Mouse (Mus musculus): Measurements from ENCODE around the gene Slc1a2. TPM values are rescaled to one million over a fixed set of nuclear protein-coding genes. Genes with fewer than 3 reads are reported as not detected.

Gene Slc1a2
- polyA plus RNA-seq, 1 experiment from 2014 or later = 13.1 TPM

DNA sequence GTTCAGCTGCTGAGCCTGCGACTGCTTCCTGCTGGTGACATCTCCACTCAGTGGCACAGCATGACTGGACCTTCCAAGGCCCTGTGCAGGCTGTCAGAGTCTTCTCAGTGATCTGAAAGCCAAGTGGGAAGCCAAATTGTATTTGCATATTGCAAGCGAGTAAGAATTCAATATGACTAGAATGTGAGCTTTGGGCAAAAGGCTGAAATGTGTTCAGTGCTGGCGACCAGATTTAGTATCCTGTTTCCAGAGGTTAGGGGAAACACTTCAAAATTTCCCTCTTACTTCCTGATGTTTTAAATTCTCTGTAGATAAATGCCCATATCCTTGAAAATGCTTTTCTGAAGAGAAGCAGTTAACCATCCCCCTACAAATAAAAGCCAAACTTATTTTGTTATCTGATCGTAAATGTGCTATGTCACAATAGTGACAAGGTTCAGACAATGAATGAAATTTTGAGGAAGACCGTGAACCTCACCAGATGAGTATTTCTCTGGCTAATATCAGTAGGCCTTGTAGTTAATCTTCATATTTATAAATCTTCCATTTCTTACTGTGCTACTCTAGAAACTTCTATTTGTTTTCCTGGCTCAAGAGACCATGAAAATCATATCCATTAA, 98.9 kb downstream of the Slc1a2 start:
- no peak overlapping the region for H3K27ac ChIP-seq
- 87% methylated on average over 5 of the region's 5 CpGs for WGBS
- no peaks in the 10 kb centered on the region for H3K27me3 ChIP-seq
- no peaks in the 10 kb centered on the region for H3K9me3 ChIP-seq
- H3K4me1 ChIP-seq = no peaks in the 10 kb centered on the region
- H3K4me3 ChIP-seq (replicated peaks) = no peak overlapping the region
- ATAC-seq (ENCODE audit: low FRiP score) = no peak
- H3K36me3 ChIP-seq (replicated peaks) = no peaks in the 10 kb centered on the region
- no peak overlapping the region for H3K4me2 ChIP-seq
- H3K9ac ChIP-seq = no peak overlapping the region

- ATAC-seq (ENCODE audit: low FRiP score) = no peak
- no peaks in the 10 kb centered on the region for H3K4me1 ChIP-seq
- no peak overlapping the region for H3K4me3 ChIP-seq (replicated peaks)
- no peaks in the 10 kb centered on the region for H3K36me3 ChIP-seq (replicated peaks)
- WGBS = 90% methylated on average over 5 of the region's 5 CpGs
- H3K4me2 ChIP-seq = no peak overlapping the region
- H3K27me3 ChIP-seq = no peaks in the 10 kb centered on the region
- no peaks in the 10 kb centered on the region for H3K9me3 ChIP-seq
- no peak overlapping the region for H3K9ac ChIP-seq
- no peak overlapping the region for H3K27ac ChIP-seq
Measured at GRCm38 (mm10) chr2:102759479-102759878, 101.0 kb downstream of the Slc1a2 start.

DNA sequence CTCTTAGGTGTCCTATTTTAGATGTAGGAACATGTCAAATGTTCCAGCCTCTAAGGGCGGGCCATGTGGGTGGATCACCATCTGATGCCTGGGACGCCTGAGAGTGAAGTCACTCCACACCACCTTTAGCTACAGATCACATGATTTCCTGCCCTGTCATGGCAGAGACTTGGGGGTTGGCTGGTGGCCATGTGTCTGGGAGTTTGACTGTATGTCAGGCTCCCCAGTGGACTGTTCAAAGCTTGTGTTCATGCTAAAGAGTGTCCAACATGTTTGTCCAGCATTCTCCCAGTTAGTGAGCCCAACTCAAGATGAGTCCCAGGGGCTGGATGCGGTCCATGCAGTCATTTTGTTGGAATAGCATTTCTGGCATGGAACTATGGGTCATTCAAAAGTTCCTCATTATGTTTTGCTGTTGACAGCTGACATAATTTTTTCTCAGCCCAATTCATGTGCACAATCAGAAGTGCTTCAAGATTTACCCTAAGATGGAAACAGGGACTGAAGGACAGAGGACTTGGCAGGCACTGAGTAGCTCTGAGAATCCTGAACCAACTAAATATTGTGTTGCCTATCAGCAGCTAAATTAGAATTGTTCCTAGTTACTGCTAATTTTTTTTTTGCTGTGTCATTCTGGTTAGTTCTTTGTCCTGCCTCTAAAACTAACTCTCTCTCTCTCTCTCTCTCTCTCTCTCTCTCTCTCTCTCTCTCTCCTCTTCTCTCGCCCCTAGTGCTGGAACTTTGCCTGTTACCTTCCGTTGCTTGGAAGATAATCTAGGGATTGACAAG, 102.0 kb downstream of the Slc1a2 start:
- Histone ChIP-seq H3K27ac (no peak overlapping the region), H3K4me1 (no peaks in the 10 kb centered on the region), H3K27me3 (no peaks in the 10 kb centered on the region), H3K4me3 (replicated peaks) (no peak overlapping the region), H3K9me3 (no peaks in the 10 kb centered on the region), H3K9ac (no peak overlapping the region), H3K4me2 (no peak overlapping the region), H3K36me3 (replicated peaks) (no peaks in the 10 kb centered on the region)
- ATAC-seq (ENCODE audit: low FRiP score) = no peak
- WGBS = 93% methylated on average over 5 of the region's 5 CpGs

DNA sequence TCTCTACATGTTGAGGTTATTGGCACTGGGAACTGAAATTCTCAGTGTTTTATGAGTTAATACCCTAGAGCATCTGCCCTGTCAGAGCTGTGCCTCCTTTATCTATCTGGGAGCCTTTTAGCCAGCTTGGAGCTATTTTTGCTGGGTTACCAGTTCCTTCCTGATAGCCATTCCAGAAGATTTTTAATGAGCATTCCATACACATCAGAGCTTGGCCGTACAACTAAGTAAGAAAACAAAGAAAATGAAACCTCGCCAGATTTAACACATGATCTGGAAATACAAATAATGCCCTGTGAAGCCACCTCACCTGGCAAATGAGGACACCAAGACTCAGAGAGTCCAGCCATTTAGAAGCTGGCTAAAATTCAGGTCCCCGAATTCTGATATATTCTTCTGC, 104.7 kb downstream of the Slc1a2 start:
- Histone ChIP-seq H3K9me3 (no peaks in the 10 kb centered on the region), H3K4me2 (no peak overlapping the region), H3K4me3 (replicated peaks) (no peak overlapping the region), H3K4me1 (no peaks in the 10 kb centered on the region), H3K27me3 (no peaks in the 10 kb centered on the region), H3K27ac (no peak overlapping the region), H3K9ac (no peak overlapping the region), H3K36me3 (replicated peaks) (no peaks in the 10 kb centered on the region)
- ATAC-seq (ENCODE audit: low FRiP score) = no peak
- WGBS = 85% methylated on average over 3 of the region's 3 CpGs

- no peak overlapping the region for H3K27ac ChIP-seq
- WGBS = 85% methylated on average over 2 of the region's 2 CpGs
Measured at GRCm38 (mm10) chr2:102763991-102764390, 105.5 kb downstream of the Slc1a2 start.

DNA sequence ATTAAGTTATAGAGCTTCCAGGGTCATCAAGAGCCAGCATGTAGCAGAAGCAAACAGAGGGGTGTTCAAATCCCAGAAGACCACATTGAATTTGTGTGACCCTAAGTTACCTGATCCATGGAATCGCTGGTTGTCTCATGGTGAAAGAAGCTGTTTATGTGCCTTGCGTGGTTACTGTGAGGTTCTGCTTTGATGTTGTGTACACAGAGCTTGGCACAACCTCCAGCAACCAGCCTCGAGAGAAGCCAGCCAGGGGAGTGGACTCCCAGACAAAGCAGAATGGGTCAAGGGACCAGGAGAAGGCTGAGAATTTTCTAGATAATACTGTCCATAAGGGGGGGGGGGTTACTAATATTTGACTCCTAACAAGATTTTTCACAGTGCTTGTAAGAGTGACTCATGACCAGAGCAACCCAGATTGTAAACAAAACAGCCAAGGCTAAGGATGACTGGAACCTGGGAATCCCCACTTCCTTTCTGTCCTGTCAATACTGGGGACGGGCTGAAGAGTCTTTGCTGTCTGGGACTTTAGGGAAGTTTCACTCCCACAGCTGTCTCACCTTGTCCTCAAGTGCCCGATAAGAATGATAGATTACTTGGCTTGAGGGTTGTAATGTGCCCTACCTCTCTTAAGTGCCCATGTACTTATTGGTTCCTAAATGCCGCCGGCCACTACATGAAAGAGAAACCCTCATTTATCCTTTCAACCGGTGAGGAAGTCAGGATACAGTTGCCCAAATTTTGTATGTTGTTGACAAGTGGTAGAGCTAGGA, 106.3 kb downstream of the Slc1a2 start:
- H3K36me3 ChIP-seq (replicated peaks) = peaks cover 7% of the 10 kb centered on the region
- H3K4me1 ChIP-seq = no peaks in the 10 kb centered on the region
- H3K27ac ChIP-seq = no peak overlapping the region
- H3K4me2 ChIP-seq = no peak overlapping the region
- no peaks in the 10 kb centered on the region for H3K27me3 ChIP-seq
- no peak overlapping the region for H3K4me3 ChIP-seq (replicated peaks)
- WGBS = 89% methylated on average over 8 of the region's 8 CpGs
- no peak overlapping the region for H3K9ac ChIP-seq
- ATAC-seq (ENCODE audit: low FRiP score) = no peak
- no peaks in the 10 kb centered on the region for H3K9me3 ChIP-seq

More at GRCm38 (mm10) chr2:102763991-102764390, 105.5 kb downstream of the Slc1a2 start:
- Histone ChIP-seq H3K4me3 (replicated peaks) (no peak overlapping the region), H3K9me3 (no peaks in the 10 kb centered on the region), H3K36me3 (replicated peaks) (no peaks in the 10 kb centered on the region), H3K4me2 (no peak overlapping the region), H3K9ac (no peak overlapping the region), H3K4me1 (no peaks in the 10 kb centered on the region), H3K27me3 (no peaks in the 10 kb centered on the region)
- no peak for ATAC-seq (ENCODE audit: low FRiP score)

- no peaks in the 10 kb centered on the region for H3K9me3 ChIP-seq
- H3K27me3 ChIP-seq = no peaks in the 10 kb centered on the region
- H3K4me2 ChIP-seq = no peak overlapping the region
- H3K36me3 ChIP-seq (replicated peaks) = peaks cover 11% of the 10 kb centered on the region
- WGBS = 71% methylated on average over 3 of the region's 3 CpGs
- no peak overlapping the region for H3K9ac ChIP-seq
- H3K4me1 ChIP-seq = no peaks in the 10 kb centered on the region
- H3K27ac ChIP-seq = no peak overlapping the region
- ATAC-seq (ENCODE audit: low FRiP score) = no peak
- H3K4me3 ChIP-seq (replicated peaks) = no peak overlapping the region
Measured at GRCm38 (mm10) chr2:102768267-102768666, 109.8 kb downstream of the Slc1a2 start.

DNA sequence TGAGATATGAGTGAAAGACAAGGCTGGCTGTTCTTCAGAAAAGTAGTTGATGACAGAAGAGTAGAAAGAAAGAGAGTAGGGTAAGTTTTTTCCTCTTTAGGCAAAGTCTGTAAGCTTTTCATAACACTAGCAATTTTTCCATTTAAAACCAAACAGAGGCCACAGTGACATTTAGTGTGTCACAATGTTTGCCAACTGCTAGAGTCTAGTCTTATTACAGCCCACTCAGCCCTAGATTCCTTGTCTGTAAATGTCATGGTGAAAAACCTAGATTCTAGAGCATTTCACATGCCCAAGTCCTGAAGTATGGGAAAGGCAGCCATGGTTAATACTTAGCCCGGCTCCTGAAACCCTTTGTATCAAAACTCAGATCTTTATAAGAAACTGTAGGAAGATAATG, 112.8 kb downstream of the Slc1a2 start:
- H3K4me1 ChIP-seq = no peaks in the 10 kb centered on the region
- no peak overlapping the region for H3K4me3 ChIP-seq (replicated peaks)
- ATAC-seq (ENCODE audit: low FRiP score) = no peak
- no peaks in the 10 kb centered on the region for H3K27me3 ChIP-seq
- 93% methylated on average over 1 of the region's 1 CpGs for WGBS
- no peaks in the 10 kb centered on the region for H3K9me3 ChIP-seq
- H3K4me2 ChIP-seq = no peak overlapping the region
- H3K9ac ChIP-seq = no peak overlapping the region
- H3K36me3 ChIP-seq (replicated peaks) = peaks cover 11% of the 10 kb centered on the region
- no peak overlapping the region for H3K27ac ChIP-seq

DNA sequence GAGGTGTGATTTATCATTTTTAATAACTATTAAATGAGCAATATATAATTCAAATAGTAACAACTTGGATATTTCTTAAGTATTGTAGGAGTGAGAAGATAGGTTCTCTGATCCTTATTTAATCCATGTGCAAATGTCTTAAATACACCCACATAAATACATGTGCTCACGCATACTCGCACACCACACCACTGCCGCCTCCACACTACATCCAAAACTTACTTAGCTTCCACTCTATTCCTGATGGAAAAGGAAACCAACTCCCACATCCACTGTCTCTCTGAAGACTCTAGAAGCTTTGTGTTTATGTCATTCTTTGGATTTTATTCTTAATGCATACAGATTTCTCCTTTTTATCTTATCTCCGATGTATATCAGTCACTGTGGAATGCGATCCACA, 113.8 kb downstream of the Slc1a2 start:
- 97% methylated on average over 5 of the region's 5 CpGs for WGBS
- H3K4me1 ChIP-seq = no peaks in the 10 kb centered on the region
- ATAC-seq (ENCODE audit: low FRiP score) = no peak

DNA sequence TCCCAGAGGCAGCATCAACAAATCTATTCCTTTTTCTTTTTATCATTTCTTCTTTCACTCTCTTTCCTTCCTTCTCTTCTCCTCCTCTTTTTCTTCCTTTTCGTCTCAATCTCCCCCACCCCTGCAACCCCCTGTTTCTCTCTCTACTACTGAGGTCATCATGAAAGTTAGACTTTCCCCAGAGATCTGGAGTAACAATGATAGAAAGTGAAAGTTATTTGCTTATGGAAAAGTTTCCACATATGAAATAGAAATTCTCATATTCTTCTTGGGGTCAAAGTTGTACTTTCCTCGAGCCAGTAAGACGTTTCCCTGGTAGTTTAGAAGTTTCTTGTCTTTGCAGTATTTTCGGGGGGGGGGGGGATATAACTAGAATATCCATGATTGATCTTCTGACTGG, 116.2 kb downstream of the Slc1a2 start:
- WGBS = 83% methylated on average over 4 of the region's 4 CpGs
- Histone ChIP-seq H3K9ac (no peak overlapping the region), H3K27me3 (no peaks in the 10 kb centered on the region), H3K36me3 (replicated peaks) (peaks cover 12% of the 10 kb centered on the region), H3K27ac (no peak overlapping the region), H3K4me3 (replicated peaks) (no peak overlapping the region), H3K4me1 (no peaks in the 10 kb centered on the region), H3K4me2 (no peak overlapping the region), H3K9me3 (no peaks in the 10 kb centered on the region)
- no peak for ATAC-seq (ENCODE audit: low FRiP score)

More for the DNA sequence above, 113.8 kb downstream of the Slc1a2 start:
- Histone ChIP-seq H3K9ac (no peak overlapping the region), H3K36me3 (replicated peaks) (peaks cover 18% of the 10 kb centered on the region), H3K9me3 (no peaks in the 10 kb centered on the region), H3K27me3 (no peaks in the 10 kb centered on the region), H3K4me3 (replicated peaks) (no peak overlapping the region), H3K27ac (no peak overlapping the region), H3K4me2 (no peak overlapping the region)

DNA sequence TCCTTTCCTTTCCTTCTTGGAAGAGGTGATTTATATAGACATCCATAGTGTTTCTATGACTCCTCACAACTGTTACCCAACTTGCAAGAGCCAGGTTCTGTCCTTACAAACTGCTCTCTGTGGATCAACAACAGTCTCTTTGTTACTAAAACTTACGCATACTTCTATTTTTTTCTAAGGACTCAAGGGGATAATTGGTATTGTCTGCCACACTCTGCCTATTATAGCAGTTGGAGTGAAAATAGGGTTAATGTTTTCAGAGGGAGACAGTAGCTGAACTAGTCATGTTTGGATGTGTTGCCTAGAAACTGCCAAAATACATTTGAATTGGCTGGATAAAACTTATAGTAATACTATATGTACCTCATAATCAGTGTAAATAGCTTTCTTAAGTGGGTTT, 117.1 kb downstream of the Slc1a2 start:
- no peak for ATAC-seq (ENCODE audit: low FRiP score)
- Histone ChIP-seq H3K9ac (no peak overlapping the region), H3K4me2 (no peak overlapping the region), H3K4me3 (replicated peaks) (no peak overlapping the region), H3K27ac (no peak overlapping the region), H3K4me1 (no peaks in the 10 kb centered on the region), H3K27me3 (no peaks in the 10 kb centered on the region), H3K9me3 (no peaks in the 10 kb centered on the region), H3K36me3 (replicated peaks) (peaks cover 8% of the 10 kb centered on the region)
- 50% methylated on average over 1 of the region's 1 CpGs for WGBS

GRCm38 (mm10) chr2:102778208-102778607, 119.7 kb downstream of the Slc1a2 start:
- H3K4me3 ChIP-seq (replicated peaks) = no peak overlapping the region
- peaks cover 7% of the 10 kb centered on the region; the same call in 1 of the 2 replicates for H3K36me3 ChIP-seq (replicated peaks)
- no peak overlapping the region for H3K9ac ChIP-seq
- H3K27me3 ChIP-seq = no peaks in the 10 kb centered on the region
- H3K4me2 ChIP-seq = no peak overlapping the region
- H3K4me1 ChIP-seq = no peaks in the 10 kb centered on the region
- H3K9me3 ChIP-seq = no peaks in the 10 kb centered on the region
- ATAC-seq (ENCODE audit: low FRiP score) = no peak
- 93% methylated on average over 3 of the region's 3 CpGs for WGBS
- no peak overlapping the region for H3K27ac ChIP-seq
